Mouse (Mus musculus) midbrain, embryonic 15.5 days (tissue): Measurements from ENCODE around the gene Pla2g15. TPM values are rescaled to one million over a fixed set of nuclear protein-coding genes. Genes with fewer than 3 reads are reported as not detected.

Source experiments
- ATAC-seq: fragments of 200-750 bp; cut with Nextera tagmentation; replicated peaks from 2 replicates; pipeline ENCODE4 v1.8.0; 2017; ENCODE audit warnings: moderate TSS enrichment
- H3K27ac ChIP-seq: fragments of 300-500 bp; sonication (generic); 2 replicates; pipeline ENCODE4 v1.5.1; 2015; ENCODE audit warnings: mild to moderate bottlenecking, inconsistent platforms
- H3K27me3 ChIP-seq: fragments of 300-500 bp; sonication (generic); replicated peaks from 2 replicates; pipeline ENCODE4 v1.6.1; 2015; ENCODE audit warnings: inconsistent platforms
- H3K36me3 ChIP-seq: fragments of 300-500 bp; sonication (generic); replicated peaks from 2 replicates; pipeline ENCODE4 v1.6.1; 2015; ENCODE audit warnings: inconsistent platforms
- H3K4me1 ChIP-seq: fragments of 300-500 bp; sonication (generic); 2 replicates; pipeline ENCODE4 v1.6.1; 2015; ENCODE audit warnings: inconsistent platforms
- H3K4me2 ChIP-seq: fragments of 300-500 bp; sonication (generic); 2 replicates; pipeline ENCODE4 v1.6.1; 2015; ENCODE audit warnings: inconsistent platforms, mild to moderate bottlenecking, moderate library complexity
- H3K4me3 ChIP-seq: fragments of 300-500 bp; sonication (generic); 2 replicates; pipeline ENCODE4 v1.5.1; 2015; ENCODE audit warnings: mild to moderate bottlenecking, inconsistent platforms
- H3K9ac ChIP-seq: fragments of 300-500 bp; sonication (generic); 2 replicates; pipeline ENCODE4 v1.6.1; 2015; ENCODE audit warnings: mild to moderate bottlenecking, inconsistent platforms
- H3K9me3 ChIP-seq: fragments of 300-500 bp; sonication (generic); 2 replicates; pipeline ENCODE4 v1.6.1; 2016; ENCODE audit warnings: inconsistent platforms
- WGBS: fragments of 180-500 bp; shearing (Covaris S2); methylation state at CpG from one replicate; pipeline ENCODE4 v1.1.7; 2015; ENCODE audit warnings: mixed read lengths; 5-methylcytosine and 5-hydroxymethylcytosine counted together
- polyA plus RNA-seq: library from polyadenylated mRNA; unstranded; fragments of >200 nt; fragmentation: Nextera tagmentation; extraction: Ambion mirVana; gene quantifications from 2 replicates; pipeline ENCODE4 v1.2.1, GENCODE M21; 2015

Pla2g15 gene
- polyA plus RNA-seq, 1 experiment from 2014 or later, result 24.3 TPM

DNA sequence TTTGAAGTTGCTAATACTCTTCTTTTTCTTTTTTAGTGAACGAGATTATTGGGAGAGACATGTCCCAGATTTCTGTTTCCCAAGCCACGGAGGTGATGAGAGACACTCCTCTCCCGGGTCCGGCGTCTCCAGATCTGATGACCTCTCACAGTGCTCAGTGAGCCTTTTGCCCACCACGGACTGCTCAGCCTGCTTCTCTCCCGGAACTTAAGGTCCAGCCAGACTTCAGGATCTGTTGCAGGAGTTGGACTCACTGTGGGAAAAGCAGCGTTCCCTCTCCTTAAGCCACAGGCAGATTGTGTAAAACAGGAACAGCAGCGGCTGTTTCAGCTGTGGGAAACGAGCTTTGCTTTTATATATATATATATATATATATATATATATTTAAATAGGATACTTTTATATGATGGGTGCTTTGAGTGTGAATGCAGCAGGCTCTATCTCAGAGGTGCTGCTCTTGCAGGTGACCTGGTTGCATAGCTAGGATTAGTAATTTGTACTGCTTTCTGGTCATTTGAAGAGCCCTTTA, 22.3 kb upstream of the Pla2g15 start:
- no peaks in the 10 kb centered on the region for H3K9me3 ChIP-seq
- peaks cover 9% of the 10 kb centered on the region for H3K36me3 ChIP-seq

DNA sequence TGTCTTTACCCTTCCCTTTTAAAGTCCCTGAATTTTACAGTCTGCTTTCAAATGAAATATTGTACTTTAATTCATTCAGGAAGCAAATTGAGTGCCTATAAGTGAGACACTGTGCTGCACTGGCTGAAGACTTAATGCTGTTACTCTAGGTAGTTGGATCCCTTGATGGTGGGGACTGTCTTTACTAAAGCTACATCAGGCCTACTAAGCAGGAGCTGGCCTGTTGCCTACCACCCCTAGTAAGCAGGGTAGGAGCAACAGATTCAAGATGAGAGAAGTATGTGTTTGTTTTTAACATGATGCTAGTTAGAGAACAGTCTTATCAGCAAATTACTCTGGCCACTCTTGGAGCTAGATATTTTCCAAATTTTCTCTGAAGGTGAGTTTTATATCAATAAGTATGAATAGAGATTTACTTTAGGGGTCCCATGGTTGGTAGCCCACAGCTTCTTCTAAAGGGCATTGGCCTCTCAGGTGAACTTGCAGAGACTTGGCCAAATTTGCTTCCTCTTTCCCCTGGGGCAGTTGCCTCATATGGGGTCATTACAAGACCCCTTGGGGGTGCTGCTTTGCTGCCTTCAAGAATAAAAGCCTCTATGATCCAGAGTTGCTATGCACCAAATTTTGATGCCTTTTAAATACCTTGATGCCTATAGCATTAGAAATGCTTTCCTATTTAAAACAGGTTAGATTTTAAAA, 20.8 kb upstream of the Pla2g15 start:
- H3K27me3 ChIP-seq, result peaks cover 17% of the 10 kb centered on the region
- H3K4me3 ChIP-seq, result no peak overlapping the region
- no peak overlapping the region for H3K27ac ChIP-seq
- H3K4me2 ChIP-seq, result no peak overlapping the region
- no peaks in the 10 kb centered on the region for H3K4me1 ChIP-seq
- no peaks in the 10 kb centered on the region for H3K9me3 ChIP-seq
- no peak for ATAC-seq
- peaks cover 9% of the 10 kb centered on the region for H3K36me3 ChIP-seq
- H3K9ac ChIP-seq, result no peak overlapping the region

More for the DNA sequence above, 22.3 kb upstream of the Pla2g15 start:
- 92% methylated on average over 10 of the region's 10 CpGs for WGBS
- Histone ChIP-seq H3K27ac (no peak overlapping the region), H3K4me1 (no peaks in the 10 kb centered on the region), H3K4me2 (no peak overlapping the region), H3K27me3 (peaks cover 2% of the 10 kb centered on the region), H3K4me3 (no peak overlapping the region), H3K9ac (no peak overlapping the region)
- ATAC-seq, result no peak

DNA sequence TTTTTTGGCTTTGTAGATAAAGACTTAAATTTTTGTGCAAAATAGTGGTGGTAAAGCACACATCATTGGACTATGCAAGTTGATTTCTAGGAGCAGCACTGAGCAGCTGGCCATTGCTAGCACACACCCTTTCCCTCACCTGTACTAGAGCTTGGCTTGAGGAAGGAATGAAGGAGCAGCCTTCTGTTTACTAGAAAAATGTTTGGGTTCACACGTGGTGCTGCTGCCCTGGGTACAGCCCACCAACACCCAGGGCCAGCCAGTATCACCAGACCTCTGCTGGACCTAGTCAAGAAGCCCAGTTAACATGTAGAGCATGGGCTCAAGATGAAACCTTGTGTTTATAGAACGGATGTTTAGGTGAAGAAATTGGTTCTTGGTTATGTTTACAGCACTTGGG, 20.2 kb upstream of the Pla2g15 start:
- Histone ChIP-seq H3K9me3 (no peaks in the 10 kb centered on the region), H3K4me2 (no peak overlapping the region), H3K27ac (no peak overlapping the region), H3K4me3 (no peak overlapping the region), H3K27me3 (peaks cover 23% of the 10 kb centered on the region), H3K4me1 (no peaks in the 10 kb centered on the region), H3K9ac (no peak overlapping the region), H3K36me3 (peaks cover 9% of the 10 kb centered on the region)
- no peak for ATAC-seq
- 89% methylated on average over 2 of the region's 2 CpGs for WGBS

DNA sequence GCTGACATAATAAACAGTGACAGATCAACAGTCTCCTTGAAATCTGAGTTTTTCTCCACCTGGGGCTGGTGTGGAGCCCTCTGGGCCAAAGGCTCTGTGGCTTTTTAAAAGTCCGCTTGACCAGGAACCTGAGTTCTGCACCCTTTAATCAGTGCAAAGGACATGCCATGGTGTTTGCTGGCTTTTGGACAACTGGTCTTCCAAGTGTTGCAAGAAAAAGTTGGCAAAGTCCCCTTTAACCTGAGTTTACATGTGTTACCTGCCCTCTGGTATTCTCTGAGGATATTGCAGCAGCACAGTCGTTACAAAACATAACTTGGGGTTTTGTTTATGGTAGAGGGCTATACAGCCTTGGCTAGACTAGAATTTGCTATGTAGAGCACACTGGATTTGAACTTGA, 19.7 kb upstream of the Pla2g15 start:
- Histone ChIP-seq H3K4me3 (no peak overlapping the region), H3K4me1 (peaks cover 2% of the 10 kb centered on the region), H3K9ac (no peak overlapping the region), H3K36me3 (peaks cover 9% of the 10 kb centered on the region), H3K27me3 (peaks cover 28% of the 10 kb centered on the region), H3K9me3 (no peaks in the 10 kb centered on the region), H3K4me2 (no peak overlapping the region), H3K27ac (no peak overlapping the region)
- no peak for ATAC-seq
- WGBS, result 89% methylated on average over 2 of the region's 2 CpGs

DNA sequence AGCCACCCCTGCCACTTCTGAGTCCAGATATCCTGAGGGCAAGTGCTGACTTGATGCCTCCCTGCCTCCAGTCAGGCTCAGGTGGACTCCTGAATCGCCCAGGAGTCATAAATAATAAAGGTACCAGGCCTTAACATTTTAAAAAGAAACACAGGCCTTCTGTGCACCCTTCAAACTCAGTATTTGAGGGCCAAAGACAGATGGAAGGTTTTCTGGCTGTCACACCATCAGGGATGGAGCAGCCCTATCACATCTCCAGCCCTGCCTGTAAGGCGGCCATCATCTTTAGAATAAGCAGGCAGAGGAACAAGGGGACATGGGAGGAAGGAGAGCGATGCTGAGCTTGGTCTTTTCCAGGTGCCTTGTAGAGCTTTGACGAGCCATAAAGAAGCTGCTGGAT, 19.2 kb upstream of the Pla2g15 start:
- WGBS, result 95% methylated on average over 4 of the region's 4 CpGs
- H3K36me3 ChIP-seq, result peaks cover 9% of the 10 kb centered on the region
- no peak overlapping the region for H3K27ac ChIP-seq
- H3K9me3 ChIP-seq, result no peaks in the 10 kb centered on the region
- no peak for ATAC-seq
- no peak overlapping the region for H3K4me2 ChIP-seq
- H3K9ac ChIP-seq, result no peak overlapping the region
- peaks cover 8% of the 10 kb centered on the region for H3K4me1 ChIP-seq
- H3K4me3 ChIP-seq, result no peak overlapping the region
- H3K27me3 ChIP-seq, result peaks cover 33% of the 10 kb centered on the region

DNA sequence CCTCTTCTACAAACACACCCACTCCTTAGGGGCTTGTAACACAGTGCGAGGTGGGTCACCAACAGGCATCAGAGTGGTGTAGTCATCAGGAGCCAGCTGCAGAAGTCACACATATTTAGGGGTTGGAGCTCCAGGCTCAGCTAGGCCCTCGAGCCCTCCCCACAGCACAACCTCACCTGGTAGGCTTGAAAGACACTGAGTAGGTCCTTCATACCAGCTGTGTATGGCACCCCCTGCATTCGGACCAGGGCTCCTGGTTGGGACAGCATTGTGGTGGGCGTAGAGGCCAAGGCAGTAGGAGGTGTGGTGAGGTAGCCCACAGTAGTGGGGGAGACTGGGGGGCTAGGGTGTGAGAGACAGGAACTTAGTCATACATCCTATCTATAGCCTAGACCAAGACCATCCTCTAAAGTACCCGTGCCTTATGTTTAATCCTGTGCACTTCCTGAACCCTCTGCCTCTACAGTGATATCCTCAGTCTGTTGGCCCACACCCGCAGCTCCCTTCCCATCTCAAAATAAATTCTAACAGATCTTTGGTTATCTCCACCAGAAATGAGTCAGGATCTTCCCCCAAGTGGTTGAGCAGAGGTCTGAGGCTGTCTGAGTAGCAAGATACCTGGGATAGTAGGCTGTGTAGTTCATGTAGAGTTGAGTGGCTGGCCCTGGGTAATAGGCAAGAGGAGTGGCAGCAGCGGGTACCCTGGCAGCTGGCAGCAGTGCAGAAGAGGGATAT, 18.5 kb upstream of the Pla2g15 start:
- H3K4me1 ChIP-seq, result peaks cover 14% of the 10 kb centered on the region
- H3K36me3 ChIP-seq, result peaks cover 9% of the 10 kb centered on the region
- no peak overlapping the region for H3K27ac ChIP-seq
- H3K4me2 ChIP-seq, result no peak overlapping the region
- no peak overlapping the region for H3K9ac ChIP-seq
- WGBS, result 91% methylated on average over 7 of the region's 7 CpGs
- no peaks in the 10 kb centered on the region for H3K9me3 ChIP-seq
- no peak for ATAC-seq
- no peak overlapping the region for H3K4me3 ChIP-seq
- H3K27me3 ChIP-seq, result peaks cover 40% of the 10 kb centered on the region

DNA sequence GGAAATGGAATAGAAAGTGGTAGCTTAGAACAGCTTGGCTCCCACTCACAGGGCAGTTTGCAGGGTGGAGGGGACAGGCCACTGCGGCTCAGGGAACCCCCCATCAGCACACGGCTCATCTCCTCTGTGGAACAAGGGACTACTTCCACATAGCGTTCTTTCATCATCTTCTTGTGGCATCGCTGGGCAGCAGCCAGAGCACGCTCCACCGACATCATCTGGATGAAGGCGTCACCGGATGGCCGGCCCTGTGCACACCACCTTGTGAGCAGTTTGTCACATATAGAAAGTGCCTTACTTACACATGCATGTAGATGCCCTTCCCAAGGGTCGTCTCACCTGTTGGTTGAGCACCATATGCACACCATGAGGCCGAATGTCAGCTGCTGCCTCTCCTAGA, 17.8 kb upstream of the Pla2g15 start:
- Histone ChIP-seq H3K9me3 (no peaks in the 10 kb centered on the region), H3K4me3 (no peak overlapping the region), H3K4me1 (peaks cover 21% of the 10 kb centered on the region), H3K27ac (no peak overlapping the region), H3K36me3 (peaks cover 9% of the 10 kb centered on the region), H3K4me2 (no peak overlapping the region), H3K9ac (no peak overlapping the region), H3K27me3 (peaks cover 47% of the 10 kb centered on the region)
- WGBS, result 92% methylated on average over 11 of the region's 11 CpGs
- no peak for ATAC-seq

DNA sequence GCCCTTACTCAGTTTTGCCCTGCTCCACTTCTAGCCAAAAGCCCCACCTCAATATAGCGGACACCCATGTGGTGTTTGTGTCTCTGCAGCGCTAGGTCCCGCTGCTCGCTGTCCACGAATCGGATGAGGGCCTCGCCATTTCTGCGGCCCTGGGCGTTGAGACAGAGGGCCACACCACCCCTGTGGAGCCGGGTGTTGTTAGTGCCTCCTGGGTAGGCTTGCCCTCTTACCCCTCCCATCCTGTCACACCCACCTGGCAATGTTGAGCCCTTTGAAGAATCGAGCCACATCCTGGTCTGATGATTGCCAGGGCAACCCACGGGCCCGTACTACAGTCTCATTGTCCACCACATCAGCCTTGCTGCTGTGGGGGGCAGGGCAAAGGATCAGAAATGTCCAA, 16.7 kb upstream of the Pla2g15 start:
- Histone ChIP-seq H3K9ac (no peak overlapping the region), H3K4me3 (no peak overlapping the region), H3K9me3 (no peaks in the 10 kb centered on the region), H3K4me1 (peaks cover 31% of the 10 kb centered on the region), H3K4me2 (no peak overlapping the region), H3K27ac (no peak overlapping the region), H3K27me3 (peaks cover 58% of the 10 kb centered on the region), H3K36me3 (peaks cover 7% of the 10 kb centered on the region)
- ATAC-seq, result no peak
- WGBS, result 71% methylated on average over 13 of the region's 13 CpGs

DNA sequence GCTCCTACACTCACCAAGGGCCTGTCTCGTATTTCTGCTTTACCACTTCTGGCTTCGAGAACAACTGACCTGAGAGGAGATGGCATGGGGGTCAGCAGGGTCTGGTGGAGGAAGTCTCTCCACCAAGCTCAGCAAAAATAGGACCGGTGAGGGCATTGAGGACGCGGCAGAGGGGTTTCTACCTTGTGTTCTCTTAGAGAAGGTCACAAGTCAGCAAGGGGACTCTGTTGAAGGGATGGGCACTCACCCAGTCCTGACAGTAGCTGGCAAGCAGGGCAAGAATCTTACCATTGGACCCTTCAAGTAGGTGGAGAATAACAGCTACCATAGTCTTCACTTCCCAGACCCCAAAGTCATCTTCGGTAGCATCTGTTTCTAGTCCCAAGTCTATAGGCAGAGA, 16.3 kb upstream of the Pla2g15 start:
- ATAC-seq, result no peak
- Histone ChIP-seq H3K27me3 (peaks cover 62% of the 10 kb centered on the region), H3K4me1 (peaks cover 33% of the 10 kb centered on the region), H3K27ac (no peak overlapping the region), H3K36me3 (peaks cover 2% of the 10 kb centered on the region), H3K4me2 (no peak overlapping the region), H3K9ac (no peak overlapping the region), H3K4me3 (no peak overlapping the region), H3K9me3 (no peaks in the 10 kb centered on the region)
- 81% methylated on average over 6 of the region's 6 CpGs for WGBS

DNA sequence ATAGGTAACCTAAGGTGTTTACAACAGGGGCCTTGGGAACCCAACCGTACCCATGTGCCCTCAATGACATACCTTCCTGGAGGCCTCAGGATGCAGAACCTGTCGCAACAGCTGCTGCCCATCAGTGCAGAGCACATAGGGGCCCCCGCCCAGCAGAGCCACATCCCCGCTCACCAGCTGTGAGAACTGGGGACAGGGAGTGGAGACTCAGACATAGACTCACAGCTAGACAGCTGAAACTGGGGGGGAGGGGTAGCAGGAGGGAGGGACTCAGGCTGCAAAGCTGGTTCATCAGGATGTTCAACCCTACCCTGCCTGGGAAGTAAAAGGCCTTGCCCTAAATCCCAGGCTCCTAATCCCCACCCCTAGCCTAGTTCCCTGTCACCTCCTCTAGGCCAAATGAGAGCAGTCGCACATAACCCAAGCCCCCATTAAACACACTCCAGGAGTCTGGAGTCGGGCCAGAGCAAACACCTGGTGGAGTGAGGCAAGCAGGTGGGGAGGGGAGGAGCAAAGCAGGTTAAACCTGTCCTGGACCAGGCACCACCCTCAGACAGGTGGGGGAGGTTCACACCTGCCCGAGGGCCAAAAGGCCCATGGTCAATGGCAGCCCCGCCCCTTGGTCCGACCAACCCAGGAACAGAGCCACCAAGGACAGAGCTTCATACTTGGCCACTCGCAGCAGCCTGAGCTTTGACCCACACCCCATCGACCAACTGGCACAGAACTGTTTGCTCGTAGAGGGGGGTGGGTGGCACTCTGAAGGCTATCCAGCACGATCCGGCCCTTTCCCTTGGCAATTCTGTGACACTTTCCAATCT, 15.2 kb upstream of the Pla2g15 start:
- Histone ChIP-seq H3K36me3 (no peaks in the 10 kb centered on the region; the same call in 1 of the 2 replicates), H3K4me2 (no peak overlapping the region), H3K9me3 (no peaks in the 10 kb centered on the region), H3K27ac (no peak overlapping the region), H3K27me3 (peaks cover 71% of the 10 kb centered on the region), H3K9ac (no peak overlapping the region), H3K4me1 (peaks cover 33% of the 10 kb centered on the region), H3K4me3 (no peak overlapping the region)
- ATAC-seq, result no peak
- 34% methylated on average over 14 of the region's 14 CpGs for WGBS

DNA sequence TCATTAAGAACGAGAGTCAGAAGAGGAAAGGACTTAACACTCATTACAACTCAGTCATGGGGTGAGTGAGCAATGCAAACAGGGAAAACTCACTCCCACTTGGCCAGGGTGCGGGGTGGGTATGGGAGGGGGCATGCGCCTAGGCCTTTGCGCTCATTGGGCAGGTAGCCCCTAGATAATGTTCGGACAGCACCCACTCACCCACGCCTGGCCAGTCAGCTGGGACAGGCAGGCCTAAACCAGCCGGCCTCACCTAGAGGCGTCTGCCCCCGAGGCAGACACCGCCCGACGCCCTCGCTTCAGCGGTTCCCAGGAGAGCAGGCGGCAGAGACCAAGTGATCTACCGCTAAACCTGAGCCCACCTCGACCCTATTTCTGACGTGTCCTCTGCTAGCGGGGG, 14.5 kb upstream of the Pla2g15 start:
- 7% methylated on average over 19 of the region's 19 CpGs for WGBS
- no peak for ATAC-seq
- no peaks in the 10 kb centered on the region; the same call in 1 of the 2 replicates for H3K36me3 ChIP-seq
- H3K9ac ChIP-seq, result no peak overlapping the region
- H3K4me3 ChIP-seq, result peak overlapping the region; percentile 41
- peak overlapping the region; percentile 92 for H3K4me2 ChIP-seq
- H3K27me3 ChIP-seq, result peaks cover 77% of the 10 kb centered on the region
- H3K27ac ChIP-seq, result no peak overlapping the region
- H3K9me3 ChIP-seq, result no peaks in the 10 kb centered on the region
- H3K4me1 ChIP-seq, result peaks cover 33% of the 10 kb centered on the region
